Mouse (Mus musculus): Measurements from ENCODE around the gene Pax5. TPM values are rescaled to one million over a fixed set of nuclear protein-coding genes. Genes with fewer than 3 reads are reported as not detected.

The Pax5 gene
- polyA plus RNA-seq, 1 experiment from 2014 or later = not detected

DNA sequence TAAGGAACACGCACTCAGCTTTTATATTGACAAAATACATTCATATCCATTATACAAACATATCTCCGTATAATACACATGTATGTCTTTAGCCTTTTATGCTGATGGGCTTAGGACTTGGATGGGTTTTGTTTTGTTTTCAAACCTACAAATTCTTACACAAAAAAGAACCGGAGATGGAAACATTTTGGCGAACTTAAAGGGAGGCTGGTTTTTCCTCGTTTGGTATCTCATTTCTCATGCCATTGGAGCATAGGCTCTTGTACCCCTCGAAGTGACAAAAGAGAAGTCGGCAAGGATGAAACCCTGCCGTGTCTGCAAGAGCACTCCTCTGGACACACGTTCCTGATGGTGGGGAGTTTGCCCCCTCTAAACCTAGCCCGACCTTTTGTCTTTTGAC, 6.1 kb upstream of the Pax5 start:
- no peaks in the 10 kb centered on the region for H3K4me1 ChIP-seq (ENCODE audit: control insufficient read depth, insufficient read depth, low read length)
- WGBS = 4% methylated on average over 10 of the region's 10 CpGs
- no peak overlapping the region for H3K27ac ChIP-seq (ENCODE audit: low read length)
- peaks cover 48% of the 10 kb centered on the region for H3K27me3 ChIP-seq (ENCODE audit: control insufficient read depth, insufficient read depth, low read length)
- H3K9ac ChIP-seq (replicated peaks; ENCODE audit: low read depth, low read length) = no peak overlapping the region
- ATAC-seq (ENCODE audit: insufficient number of reproducible peaks, insufficient read depth, low FRiP score, low read depth) = no peak
- H3K4me2 ChIP-seq (replicated peaks; ENCODE audit: low read depth, low read length) = no peak overlapping the region
- H3K4me3 ChIP-seq (ENCODE audit: low read depth, low read length) = no peak overlapping the region
- H3K36me3 ChIP-seq (ENCODE audit: control insufficient read depth, insufficient read depth, low read length) = no peaks in the 10 kb centered on the region
- no peaks in the 10 kb centered on the region for H3K9me3 ChIP-seq (ENCODE audit: control insufficient read depth, low read depth, low read length)

DNA sequence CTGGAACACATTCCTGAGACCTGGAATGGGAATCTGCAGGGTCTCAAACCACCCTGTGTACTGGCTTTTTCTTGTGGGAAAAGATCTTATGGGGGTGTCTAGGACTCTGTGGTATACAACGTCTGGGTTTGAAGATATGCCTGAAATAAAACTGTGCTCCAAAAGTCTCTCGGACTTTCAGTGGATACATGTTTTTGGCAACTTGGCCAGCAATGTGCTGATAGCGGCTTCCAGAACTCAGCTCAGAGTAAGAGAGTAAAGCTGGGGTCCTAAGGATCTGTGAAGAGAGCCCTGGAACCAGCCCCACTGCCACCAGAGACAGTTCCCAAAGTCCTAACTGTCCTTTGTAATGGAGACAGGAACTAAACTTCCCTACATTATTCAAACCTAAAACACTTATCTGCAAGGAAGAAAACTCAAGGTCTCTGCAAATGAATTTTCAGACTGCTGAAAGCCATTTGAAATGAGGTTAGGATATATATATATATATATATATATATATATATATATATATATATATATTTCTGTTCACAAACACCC, 5.4 kb upstream of the Pax5 start:
- no peak overlapping the region for H3K4me2 ChIP-seq (replicated peaks; ENCODE audit: low read depth, low read length)
- WGBS = 7% methylated on average over 3 of the region's 3 CpGs
- H3K36me3 ChIP-seq (ENCODE audit: control insufficient read depth, insufficient read depth, low read length) = no peaks in the 10 kb centered on the region
- no peaks in the 10 kb centered on the region for H3K4me1 ChIP-seq (ENCODE audit: control insufficient read depth, insufficient read depth, low read length)
- no peak overlapping the region for H3K9ac ChIP-seq (replicated peaks; ENCODE audit: low read depth, low read length)
- peaks cover 55% of the 10 kb centered on the region for H3K27me3 ChIP-seq (ENCODE audit: control insufficient read depth, insufficient read depth, low read length)
- H3K9me3 ChIP-seq (ENCODE audit: control insufficient read depth, low read depth, low read length) = no peaks in the 10 kb centered on the region
- no peak overlapping the region for H3K27ac ChIP-seq (ENCODE audit: low read length)
- no peak overlapping the region for H3K4me3 ChIP-seq (ENCODE audit: low read depth, low read length)
- ATAC-seq (ENCODE audit: insufficient number of reproducible peaks, insufficient read depth, low FRiP score, low read depth) = no peak

DNA sequence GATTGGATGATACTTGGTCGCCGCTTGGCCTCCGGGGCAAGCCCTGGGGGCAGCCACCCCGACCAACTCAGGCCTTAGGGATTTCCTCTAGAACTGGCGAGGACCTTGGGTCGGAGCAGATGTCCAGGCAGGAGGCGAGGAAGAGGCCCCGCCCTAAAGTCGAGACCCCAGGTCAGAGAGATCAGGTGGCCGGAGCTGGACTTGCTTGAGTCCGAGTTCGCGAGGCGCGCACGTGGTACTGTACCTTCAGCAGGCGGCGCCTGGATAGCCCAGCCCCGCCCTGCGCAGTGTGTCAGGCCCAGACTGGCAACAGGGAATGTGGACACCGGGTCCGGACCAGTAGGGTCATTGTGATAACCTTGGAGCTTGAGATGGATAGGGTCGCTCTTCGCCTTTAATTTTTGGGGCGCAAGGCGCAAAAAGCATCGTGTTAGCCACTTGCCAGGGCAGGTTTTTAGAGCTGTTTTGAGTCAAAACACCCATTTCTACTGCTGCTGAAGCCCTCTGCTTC, 3.9 kb upstream of the Pax5 start:
- H3K27me3 ChIP-seq (ENCODE audit: control insufficient read depth, insufficient read depth, low read length) = peaks cover 69% of the 10 kb centered on the region
- WGBS = 2% methylated on average over 27 of the region's 27 CpGs
- no peak for ATAC-seq (ENCODE audit: insufficient number of reproducible peaks, insufficient read depth, low FRiP score, low read depth)
- H3K9ac ChIP-seq (replicated peaks; ENCODE audit: low read depth, low read length) = no peak overlapping the region
- H3K4me3 ChIP-seq (ENCODE audit: low read depth, low read length) = no peak overlapping the region
- no peaks in the 10 kb centered on the region for H3K4me1 ChIP-seq (ENCODE audit: control insufficient read depth, insufficient read depth, low read length)
- H3K27ac ChIP-seq (ENCODE audit: low read length) = no peak overlapping the region
- H3K4me2 ChIP-seq (replicated peaks; ENCODE audit: low read depth, low read length) = no peak overlapping the region
- H3K9me3 ChIP-seq (ENCODE audit: control insufficient read depth, low read depth, low read length) = no peaks in the 10 kb centered on the region
- no peaks in the 10 kb centered on the region for H3K36me3 ChIP-seq (ENCODE audit: control insufficient read depth, insufficient read depth, low read length)

DNA sequence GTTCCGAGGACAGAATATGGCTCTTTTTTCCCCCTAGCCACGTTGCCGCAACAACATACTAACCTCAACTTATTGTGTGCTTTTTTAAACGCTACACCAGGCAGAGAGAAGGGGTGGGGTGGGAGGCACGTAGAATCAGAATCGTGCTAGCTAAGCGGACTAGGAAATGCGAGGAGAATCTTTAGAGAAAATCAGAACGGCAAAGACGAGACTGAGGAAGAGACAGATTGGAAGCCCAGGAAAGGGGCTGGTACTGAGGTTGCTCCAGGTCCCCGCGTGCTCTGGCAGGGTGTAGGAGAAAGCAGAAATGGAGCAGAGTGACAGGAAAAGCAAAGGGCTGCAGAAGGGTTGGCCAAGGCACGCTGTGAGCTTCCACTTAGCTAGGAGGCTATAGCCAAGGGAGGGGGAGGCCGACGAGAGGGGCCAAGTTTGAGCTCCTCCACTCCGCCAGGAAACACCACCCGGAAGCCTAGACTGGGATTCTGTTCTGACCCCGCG, 3.3 kb upstream of the Pax5 start:
- H3K27ac ChIP-seq (ENCODE audit: low read length) = no peak overlapping the region
- no peak overlapping the region for H3K4me2 ChIP-seq (replicated peaks; ENCODE audit: low read depth, low read length)
- ATAC-seq (ENCODE audit: insufficient number of reproducible peaks, insufficient read depth, low FRiP score, low read depth) = no peak
- H3K9me3 ChIP-seq (ENCODE audit: control insufficient read depth, low read depth, low read length) = no peaks in the 10 kb centered on the region
- WGBS = 2% methylated on average over 19 of the region's 19 CpGs
- H3K4me1 ChIP-seq (ENCODE audit: control insufficient read depth, insufficient read depth, low read length) = no peaks in the 10 kb centered on the region
- H3K36me3 ChIP-seq (ENCODE audit: control insufficient read depth, insufficient read depth, low read length) = no peaks in the 10 kb centered on the region
- H3K4me3 ChIP-seq (ENCODE audit: low read depth, low read length) = no peak overlapping the region
- H3K9ac ChIP-seq (replicated peaks; ENCODE audit: low read depth, low read length) = no peak overlapping the region
- H3K27me3 ChIP-seq (ENCODE audit: control insufficient read depth, insufficient read depth, low read length) = peaks cover 74% of the 10 kb centered on the region

DNA sequence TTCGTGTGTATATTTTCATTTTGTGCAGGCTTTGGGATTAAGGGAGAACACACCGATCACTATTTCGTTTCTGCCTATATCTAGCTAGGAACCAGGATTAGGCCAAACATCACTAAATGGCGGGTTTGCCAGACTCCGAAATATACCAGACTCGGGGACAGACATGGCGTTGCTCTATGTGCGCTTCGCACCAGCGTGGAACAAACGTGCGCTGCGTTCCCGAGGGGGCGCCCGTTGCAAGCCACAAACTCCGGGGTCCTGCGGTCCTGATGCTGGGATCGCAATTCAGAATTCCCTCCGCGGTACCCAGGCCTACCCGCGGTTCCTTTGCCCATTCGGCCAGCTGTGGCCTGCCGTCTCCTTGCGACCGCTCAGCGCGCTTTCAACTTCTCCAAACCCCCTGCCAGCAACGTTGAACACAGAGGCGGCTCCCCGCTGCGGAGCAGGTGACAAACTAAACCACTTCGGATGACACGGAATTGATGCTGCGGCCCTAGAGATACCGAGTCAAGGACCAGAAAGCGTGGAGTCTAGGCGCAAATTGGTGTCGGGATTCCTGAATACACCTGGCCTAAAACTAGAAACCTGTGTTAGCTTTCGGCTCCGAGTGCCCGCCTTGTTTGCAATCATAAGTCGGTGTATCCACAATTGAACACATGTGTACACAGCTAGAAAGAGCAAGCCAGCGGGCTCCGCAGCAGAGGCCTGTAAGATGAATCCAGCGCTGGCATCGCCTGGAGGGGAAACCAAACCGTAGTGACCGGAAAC, 2.7 kb upstream of the Pax5 start:
- no peak overlapping the region for H3K4me3 ChIP-seq (ENCODE audit: low read depth, low read length)
- no peaks in the 10 kb centered on the region for H3K36me3 ChIP-seq (ENCODE audit: control insufficient read depth, insufficient read depth, low read length)
- no peaks in the 10 kb centered on the region for H3K4me1 ChIP-seq (ENCODE audit: control insufficient read depth, insufficient read depth, low read length)
- H3K4me2 ChIP-seq (replicated peaks; ENCODE audit: low read depth, low read length) = no peak overlapping the region
- H3K27me3 ChIP-seq (ENCODE audit: control insufficient read depth, insufficient read depth, low read length) = peaks cover 76% of the 10 kb centered on the region
- H3K9me3 ChIP-seq (ENCODE audit: control insufficient read depth, low read depth, low read length) = no peaks in the 10 kb centered on the region
- no peak overlapping the region for H3K9ac ChIP-seq (replicated peaks; ENCODE audit: low read depth, low read length)
- 2% methylated on average over 50 of the region's 50 CpGs for WGBS
- no peak overlapping the region for H3K27ac ChIP-seq (ENCODE audit: low read length)
- ATAC-seq (ENCODE audit: insufficient number of reproducible peaks, insufficient read depth, low FRiP score, low read depth) = no peak

DNA sequence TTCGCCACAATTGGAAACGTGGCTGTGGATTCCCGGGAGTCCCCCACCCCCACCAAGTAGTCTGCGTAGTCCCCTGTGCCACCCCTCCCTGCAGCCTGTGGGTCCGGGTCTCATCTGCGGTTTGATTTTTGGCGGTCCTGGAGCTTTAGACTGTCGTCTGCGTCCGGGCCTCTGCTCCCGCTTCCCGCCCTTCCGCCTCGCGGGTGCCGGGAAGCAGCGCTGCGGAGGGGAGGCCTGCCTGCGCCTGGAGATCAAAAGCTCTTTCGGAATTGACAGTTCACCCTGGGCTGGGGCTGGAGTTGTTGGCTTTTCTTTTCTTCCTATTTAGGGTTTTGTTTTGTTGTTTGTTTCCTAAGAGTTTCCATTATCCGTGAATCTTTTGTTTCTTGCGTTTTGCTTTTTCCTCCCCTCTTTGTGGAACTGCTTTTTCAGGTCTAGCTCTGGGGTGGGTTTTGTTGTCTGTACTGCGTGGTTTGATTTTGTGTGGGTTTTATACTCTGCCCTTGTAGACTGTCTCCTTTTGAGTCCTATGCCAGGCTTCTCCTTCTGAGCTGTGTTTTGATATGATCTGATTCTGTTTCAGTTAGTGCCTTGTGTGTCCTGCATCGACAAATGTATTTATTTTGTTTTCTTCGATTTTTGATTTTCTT, 1.9 kb upstream of the Pax5 start:
- WGBS = 1% methylated on average over 25 of the region's 25 CpGs
- H3K9me3 ChIP-seq (ENCODE audit: control insufficient read depth, low read depth, low read length) = no peaks in the 10 kb centered on the region
- no peaks in the 10 kb centered on the region for H3K4me1 ChIP-seq (ENCODE audit: control insufficient read depth, insufficient read depth, low read length)
- no peak overlapping the region for H3K27ac ChIP-seq (ENCODE audit: low read length)
- H3K4me3 ChIP-seq (ENCODE audit: low read depth, low read length) = no peak overlapping the region
- H3K27me3 ChIP-seq (ENCODE audit: control insufficient read depth, insufficient read depth, low read length) = peaks cover 73% of the 10 kb centered on the region
- no peak for ATAC-seq (ENCODE audit: insufficient number of reproducible peaks, insufficient read depth, low FRiP score, low read depth)
- no peak overlapping the region for H3K4me2 ChIP-seq (replicated peaks; ENCODE audit: low read depth, low read length)
- H3K36me3 ChIP-seq (ENCODE audit: control insufficient read depth, insufficient read depth, low read length) = no peaks in the 10 kb centered on the region
- no peak overlapping the region for H3K9ac ChIP-seq (replicated peaks; ENCODE audit: low read depth, low read length)

DNA sequence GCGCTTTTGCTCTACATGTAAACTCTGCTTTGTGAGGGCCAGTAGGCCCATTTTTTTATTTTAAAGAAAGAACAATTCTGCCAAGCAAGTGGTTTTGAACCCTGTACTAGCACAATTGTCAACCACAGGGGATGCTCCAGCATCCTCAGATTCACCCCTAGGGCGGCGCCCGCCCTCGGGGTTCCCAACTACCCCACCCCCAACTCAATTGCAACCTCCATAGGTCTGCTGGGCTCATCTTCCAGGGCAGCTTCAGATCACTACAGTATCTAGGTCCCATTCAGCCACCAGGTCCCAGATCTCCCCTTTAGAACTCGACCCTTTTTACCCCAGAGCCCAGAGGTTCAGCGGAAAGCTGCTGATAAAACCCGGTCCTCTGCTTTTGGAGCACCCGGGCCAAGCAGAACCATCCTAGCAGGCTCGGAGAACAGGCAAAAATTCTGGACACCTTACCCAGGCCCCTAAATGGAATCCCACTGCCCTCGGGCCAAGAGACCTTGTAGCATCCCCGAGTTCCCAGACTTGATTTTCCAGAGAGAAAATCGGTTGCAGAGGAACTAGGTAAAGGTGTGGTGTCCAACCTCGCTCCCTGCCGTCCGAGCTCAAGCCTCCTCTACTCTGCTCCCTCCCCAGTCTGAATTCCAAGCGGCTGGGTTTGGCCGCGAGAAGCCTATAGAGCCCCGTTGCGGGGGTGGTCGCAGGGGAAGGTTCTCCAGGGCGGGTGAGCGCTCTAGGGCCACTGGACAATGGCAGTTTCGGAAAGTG, 1.0 kb upstream of the Pax5 start:
- WGBS = 3% methylated on average over 25 of the region's 25 CpGs
- Histone ChIP-seq H3K4me2 (replicated peaks; ENCODE audit: low read depth, low read length) (no peak overlapping the region), H3K36me3 (ENCODE audit: control insufficient read depth, insufficient read depth, low read length) (no peaks in the 10 kb centered on the region), H3K9ac (replicated peaks; ENCODE audit: low read depth, low read length) (no peak overlapping the region), H3K4me3 (ENCODE audit: low read depth, low read length) (no peak overlapping the region), H3K27me3 (ENCODE audit: control insufficient read depth, insufficient read depth, low read length) (peaks cover 72% of the 10 kb centered on the region), H3K4me1 (ENCODE audit: control insufficient read depth, insufficient read depth, low read length) (no peaks in the 10 kb centered on the region), H3K9me3 (ENCODE audit: control insufficient read depth, low read depth, low read length) (no peaks in the 10 kb centered on the region), H3K27ac (ENCODE audit: low read length) (no peak overlapping the region)
- ATAC-seq (ENCODE audit: insufficient number of reproducible peaks, insufficient read depth, low FRiP score, low read depth) = no peak

DNA sequence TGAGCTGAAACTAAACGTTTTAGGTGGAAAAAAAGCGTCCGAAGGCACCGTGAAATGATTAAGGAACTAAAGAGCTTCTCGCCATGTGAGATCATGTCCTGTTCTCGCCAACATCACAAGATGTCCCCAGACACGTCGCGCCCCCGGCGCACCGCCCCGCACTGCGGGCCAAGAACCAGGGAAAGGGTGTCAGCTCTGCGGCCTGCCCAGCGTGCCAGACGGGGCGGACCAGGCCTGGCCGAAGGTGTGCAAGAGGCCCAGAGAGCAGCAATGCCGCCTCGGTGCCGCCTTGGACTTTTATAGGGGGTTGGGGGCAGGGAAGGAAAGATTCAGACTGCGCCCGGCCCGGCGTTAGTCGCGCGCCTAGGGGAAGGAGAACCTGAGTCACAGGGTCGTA, 412 bp upstream of the Pax5 start:
- no peak overlapping the region for H3K4me3 ChIP-seq (ENCODE audit: low read depth, low read length)
- peaks cover 75% of the 10 kb centered on the region for H3K27me3 ChIP-seq (ENCODE audit: control insufficient read depth, insufficient read depth, low read length)
- H3K9me3 ChIP-seq (ENCODE audit: control insufficient read depth, low read depth, low read length) = no peaks in the 10 kb centered on the region

More for the DNA sequence above, 412 bp upstream of the Pax5 start:
- Histone ChIP-seq H3K27ac (ENCODE audit: low read length) (no peak overlapping the region), H3K36me3 (ENCODE audit: control insufficient read depth, insufficient read depth, low read length) (no peaks in the 10 kb centered on the region), H3K4me1 (ENCODE audit: control insufficient read depth, insufficient read depth, low read length) (no peaks in the 10 kb centered on the region), H3K4me2 (replicated peaks; ENCODE audit: low read depth, low read length) (no peak overlapping the region), H3K9ac (replicated peaks; ENCODE audit: low read depth, low read length) (no peak overlapping the region)
- no peak for ATAC-seq (ENCODE audit: insufficient number of reproducible peaks, insufficient read depth, low FRiP score, low read depth)
- WGBS = under 1% methylated on average over 30 of the region's 30 CpGs

All from stomach, embryonic 14.5 days (tissue).